Mouse (Mus musculus): Measurements from ENCODE around the gene Cetn4.

DNA sequence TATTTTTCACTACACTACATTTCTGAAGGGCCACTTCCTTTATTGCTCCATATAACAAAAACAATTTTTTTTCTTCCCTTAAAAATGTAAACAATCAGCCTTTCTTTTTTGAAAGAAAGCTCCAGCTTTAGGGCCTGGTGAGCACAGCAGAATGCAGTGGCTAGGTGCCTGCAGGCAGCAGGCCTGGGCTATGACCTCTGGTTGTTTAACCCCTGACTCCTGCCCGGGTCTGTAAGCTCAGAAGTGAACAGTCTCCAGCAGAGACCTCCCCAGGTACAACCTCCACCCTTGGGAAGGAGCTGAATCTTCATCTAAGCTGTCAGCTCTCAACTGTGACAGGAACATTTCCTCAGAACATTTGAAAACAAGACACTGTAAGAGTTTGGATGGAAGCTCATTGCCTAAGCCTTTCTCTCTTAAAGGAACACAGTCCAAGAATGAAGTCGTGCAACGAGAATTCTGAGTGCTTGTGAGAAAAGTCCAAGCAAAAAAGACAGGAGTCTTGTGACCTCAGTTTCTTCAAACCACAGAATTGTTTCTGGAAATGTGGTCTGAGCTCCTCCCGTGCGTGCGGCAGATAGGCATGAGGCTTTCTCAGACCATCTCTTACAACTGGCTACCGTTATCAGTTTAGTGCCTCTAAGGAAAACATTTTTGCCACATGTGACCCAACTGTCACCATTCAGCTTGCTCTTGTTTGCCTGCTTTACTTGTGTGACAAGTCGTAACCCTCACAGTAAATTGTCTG is 8.9 kb downstream of the Cetn4 start:
- TF ChIP-seq POLR2A (IDR thresholded peaks at IDR 0.05; ENCODE audit: low read depth, low read length) (no peak), CTCF (IDR thresholded peaks at IDR 0.05; ENCODE audit: extremely low read depth, insufficient read depth, insufficient read length, insufficient replicate concordance) (no peak)
